ENCODE assay signal across 8 mouse cellular contexts in genomic region chr12:71048117-71048516, GRCm38 (mm10). TPM values are rescaled to one million over a fixed set of nuclear protein-coding genes. Genes with fewer than 3 reads are reported as not detected.
DNase-seq lines count a peak whose midpoint lies in the region; ATAC-seq lines count a peak whose summit lies in the region.

No protein-coding gene starts in this region.

- H3K9ac ChIP-seq in intestine, embryonic 15.5 days = no peak overlapping the region

- WGBS in intestine, embryonic 15.5 days = 16% methylated on average over 7 of the region's 7 CpGs

- peak; percentile 85 for ATAC-seq in intestine, embryonic 15.5 days
- peak; percentile 79 for ATAC-seq in megakaryocyte progenitor cell, adult 5-6 weeks (replicated peaks; ENCODE audit: poor library complexity)

- intact Hi-C loops in left cerebral cortex, postnatal 10 days (cut with DNase I) = no loop called here

- peak overlapping the region; percentile 51 for H3K4me2 ChIP-seq in intestine, embryonic 15.5 days (replicated peaks)

- DNase-seq in adrenal gland, adult (ENCODE audit: inconsistent age in 2 of 2, low spot score in 1 of 2) = peak; percentile 94 to 98
- DNase-seq in embryo, embryonic 11 days = peak; percentile 89
- DNase-seq in gastrocnemius, postnatal 4 days (ENCODE audit: low spot score in 2 of 2) = peak; percentile 89 to 96
- peak; percentile 97 to 98 for DNase-seq in left cerebral cortex, postnatal 10 days (ENCODE audit: extremely low spot score in 1 of 2, low spot score in 2 of 2)
- DNase-seq in right cerebral cortex, adult 2 months (ENCODE audit: low spot score in 2 of 2) = peak; percentile 98 to 99
- DNase-seq in urinary bladder, postnatal 10 days (ENCODE audit: low spot score) = peak; percentile 70

- H3K9me3 ChIP-seq in intestine, embryonic 15.5 days = no peaks in the 10 kb centered on the region

- H3K27ac ChIP-seq in intestine, embryonic 15.5 days = peak overlapping the region; percentile 71; the same call in 1 of the 2 replicates

- 0 out of 2 replicates have a peak, but pooled peaks cover 2% of the 10 kb centered on the region for H3K4me1 ChIP-seq in intestine, embryonic 15.5 days (replicated peaks)

- peak overlapping the region; percentile 19 for H3K4me3 ChIP-seq in intestine, embryonic 15.5 days (replicated peaks)

- H3K27me3 ChIP-seq in intestine, embryonic 15.5 days (replicated peaks) = no peaks in the 10 kb centered on the region

- H3K36me3 ChIP-seq in intestine, embryonic 15.5 days = peaks cover 8% of the 10 kb centered on the region

RNA-seq across cellular contexts. Expression of gene Arid4a, which starts 32.3 kb away (rescaled TPM):
- total RNA-seq in gastrocnemius, postnatal 4 days (2021) = 10 to 100 TPM; 14.6 to 15.0 TPM
- polyA plus RNA-seq in intestine, embryonic 15.5 days (2015; fragmentation: Nextera tagmentation; extraction: Ambion mirVana) = 35.0 and 39.3 TPM in 2 replicates
- total RNA-seq in left cerebral cortex, postnatal 10 days (2021) = 10 to 100 TPM; 31.2 to 32.2 TPM
- total RNA-seq in megakaryocyte progenitor cell, adult 5-6 weeks (2015) = 25.8 and 26.6 TPM in 2 replicates
- 36.6 and 47.5 TPM in 2 replicates for total RNA-seq in megakaryocyte progenitor cell, adult 5-6 weeks (2017)

Comparison
In these comparisons a context has a peak if more than half of its experiments do, and no peak if none do; other contexts are left out.
1. Peak in every context shown above with its lines: DNase-seq, ATAC-seq, H3K4me3 ChIP-seq and H3K27ac ChIP-seq.